Mouse (Mus musculus): ENCODE results near the gene Mrps2.

DNA sequence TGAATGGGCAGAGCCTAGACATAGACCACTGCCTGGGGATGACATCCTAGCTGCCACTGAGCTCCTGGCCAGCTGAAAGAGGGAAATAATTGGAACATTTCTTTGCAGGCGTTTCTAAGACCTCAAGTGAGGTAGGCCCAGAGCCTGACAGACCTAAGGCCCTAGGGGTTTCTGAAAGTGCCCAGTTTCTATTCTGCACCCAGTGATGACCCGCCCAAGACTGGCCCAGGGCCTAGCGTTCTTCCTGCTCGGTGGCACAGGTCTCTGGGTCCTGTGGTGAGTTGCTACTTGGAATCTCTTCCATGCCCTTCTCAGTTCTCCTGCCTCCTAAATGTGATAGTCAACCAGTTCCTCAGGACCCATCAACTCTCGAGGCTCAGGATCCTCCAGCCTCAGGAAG, 29.7 kb downstream of the Mrps2 start:
- no peak for TF ChIP-seq EP300 (IDR thresholded peaks at IDR 0.05; ENCODE audit: low read depth)
- TF ChIP-seq CTCF (IDR thresholded peaks at IDR 0.05; ENCODE audit: low read depth): no peak

Measured in liver, postnatal 0 days (tissue).